Mouse (Mus musculus) myocyte (in vitro differentiated cells): ENCODE results near the gene Cd209b. TPM values are rescaled to one million over a fixed set of nuclear protein-coding genes. Genes with fewer than 3 reads are reported as not detected.

Experiments used
- H3K27me3 ChIP-seq: one replicate; pipeline ENCODE4 v1.6.1; 2011; ENCODE audit not compliant: control insufficient read depth, insufficient read depth, insufficient read length
- H3K36me3 ChIP-seq: one replicate; pipeline ENCODE4 v1.6.1; 2011; ENCODE audit not compliant: control insufficient read depth, insufficient read depth
- H3K4me2 ChIP-seq: one replicate; pipeline ENCODE4 v1.6.1; 2011; ENCODE audit warnings: low read depth, control low read depth
- H3K4me3 ChIP-seq: one replicate; pipeline ENCODE4 v1.5.1; 2011; ENCODE audit warnings: mild to moderate bottlenecking, control low read depth, moderate library complexity
- H3K79me2 ChIP-seq: one replicate; pipeline ENCODE4 v1.6.1; 2011; ENCODE audit not compliant: control insufficient read depth, insufficient read depth
- H3ac ChIP-seq: one replicate; pipeline ENCODE4 v1.6.1; 2011; ENCODE audit not compliant: control insufficient read depth, insufficient read length
- CEBPB ChIP-seq: IDR thresholded peaks from 2 replicates; pipeline ENCODE4 v1.6.1; 2011; ENCODE audit warnings: mild to moderate bottlenecking, moderate library complexity; ENCODE audit not compliant: poor library complexity, insufficient read depth, severe bottlenecking
- E2F4 ChIP-seq: IDR thresholded peaks from one replicate; pipeline ENCODE4 v1.6.1; 2011; ENCODE audit warnings: mild to moderate bottlenecking, control low read depth, moderate library complexity; ENCODE audit not compliant: insufficient read depth
- MAX ChIP-seq: IDR thresholded peaks from one replicate; pipeline ENCODE4 v1.6.1; 2011; ENCODE audit warnings: low read depth, mild to moderate bottlenecking, control low read depth
- MYOD1 ChIP-seq, 3 experiments: IDR thresholded peaks; one replicate each; pipeline ENCODE4 v1.6.1; 2011; ENCODE audit warnings: control low read depth in 2 of 3, low read depth in 2 of 3, mild to moderate bottlenecking in 2 of 3, moderate library complexity in 1 of 3; ENCODE audit not compliant: insufficient read length in 2 of 3, control insufficient read depth in 1 of 3
- MYOG ChIP-seq, 3 experiments: IDR thresholded peaks; one replicate each; pipeline ENCODE4 v1.6.1; 2011; ENCODE audit warnings: control low read depth in 2 of 3, low read depth in 2 of 3, mild to moderate bottlenecking in 2 of 3; ENCODE audit not compliant: insufficient read length in 2 of 3, control insufficient read depth in 1 of 3, insufficient read depth in 1 of 3
- POLR2A ChIP-seq: IDR thresholded peaks from one replicate; pipeline ENCODE4 v1.6.1; 2011; ENCODE audit warnings: low read depth, mild to moderate bottlenecking, control low read depth, moderate library complexity; ENCODE audit not compliant: insufficient read length
- POLR2AphosphoS2 ChIP-seq: IDR thresholded peaks from one replicate; pipeline ENCODE4 v1.6.1; 2011; ENCODE audit warnings: low read depth, control low read depth; ENCODE audit not compliant: insufficient read length
- REST ChIP-seq: IDR thresholded peaks from one replicate; pipeline ENCODE4 v1.6.1; 2011; ENCODE audit warnings: mild to moderate bottlenecking, control low read depth, moderate library complexity; ENCODE audit not compliant: insufficient read depth, insufficient read length
- SRF ChIP-seq: IDR thresholded peaks from one replicate; pipeline ENCODE4 v1.6.1; 2011; ENCODE audit warnings: low read depth; ENCODE audit not compliant: control insufficient read depth, insufficient read length
- TCF12 ChIP-seq: IDR thresholded peaks from one replicate; pipeline ENCODE4 v1.6.1; 2011; ENCODE audit warnings: mild to moderate bottlenecking, control low read depth; ENCODE audit not compliant: poor library complexity, insufficient read depth, severe bottlenecking
- TCF3 ChIP-seq: IDR thresholded peaks from one replicate; pipeline ENCODE4 v1.6.1; 2011; ENCODE audit warnings: low read depth, control low read depth; ENCODE audit not compliant: insufficient read length
- USF1 ChIP-seq: IDR thresholded peaks from one replicate; pipeline ENCODE4 v1.6.1; 2011; ENCODE audit warnings: low read depth, mild to moderate bottlenecking, control low read depth, moderate library complexity
- polyA plus RNA-seq: library from polyadenylated mRNA; unstranded; fragments of >200 nt; fragmentation: generic; extraction: Trizol; gene quantifications from one replicate; pipeline ENCODE4 v1.2.1, GENCODE M21; 2012; ENCODE audit warnings: missing spikeins

Gene Cd209b
- not detected for polyA plus RNA-seq

DNA sequence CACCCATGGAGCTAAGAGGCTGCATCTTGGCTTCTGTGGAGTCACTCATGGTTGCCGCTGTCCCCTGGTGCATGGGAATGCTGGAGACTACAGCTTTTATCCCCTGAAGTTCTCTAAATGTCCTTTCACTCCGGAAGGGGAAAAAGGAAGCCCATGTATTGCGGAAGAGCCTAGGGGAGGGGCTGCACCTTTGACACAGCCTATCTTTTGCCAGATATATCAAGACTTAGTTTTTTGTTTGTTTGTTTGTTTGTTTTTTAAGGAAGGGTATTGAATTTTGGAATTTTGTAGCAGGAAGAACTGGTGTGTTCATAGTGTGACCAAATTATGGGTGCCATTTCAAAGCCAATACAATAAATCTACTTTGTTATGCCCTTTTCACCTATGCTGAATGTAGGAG, at the start of gene Cd209b:
TSS of gene Cd209b (minus strand) at position 101 of the 400 bp plus-strand sequence.
- H3K4me2 ChIP-seq = no peak within 1 kb of the TSS
- no peak for TF ChIP-seq POLR2A
- TF ChIP-seq MAX = no peak
- no peak for TF ChIP-seq MYOD1 (IDR thresholded peaks at IDR 0.05; ENCODE audit: control insufficient read depth in 1 of 3, insufficient read length in 2 of 3, low read depth in 2 of 3)
- no peak for TF ChIP-seq REST
- TF ChIP-seq MYOG (IDR thresholded peaks at IDR 0.05; ENCODE audit: control insufficient read depth in 1 of 3, insufficient read depth in 1 of 3, insufficient read length in 2 of 3, low read depth in 2 of 3) = no peak
- TF ChIP-seq E2F4 = no peak
- no peak for TF ChIP-seq SRF
- TF ChIP-seq TCF12 = no peak
- TF ChIP-seq TCF3 = no peak
- H3K36me3 ChIP-seq = no peaks in the 10 kb centered on the region
- no peak within 1 kb of the TSS for H3K4me3 ChIP-seq
- no peaks in the 10 kb centered on the region for H3K27me3 ChIP-seq
- H3K79me2 ChIP-seq = no peaks in the 10 kb centered on the region
- no peak within 1 kb of the TSS for H3ac ChIP-seq

DNA sequence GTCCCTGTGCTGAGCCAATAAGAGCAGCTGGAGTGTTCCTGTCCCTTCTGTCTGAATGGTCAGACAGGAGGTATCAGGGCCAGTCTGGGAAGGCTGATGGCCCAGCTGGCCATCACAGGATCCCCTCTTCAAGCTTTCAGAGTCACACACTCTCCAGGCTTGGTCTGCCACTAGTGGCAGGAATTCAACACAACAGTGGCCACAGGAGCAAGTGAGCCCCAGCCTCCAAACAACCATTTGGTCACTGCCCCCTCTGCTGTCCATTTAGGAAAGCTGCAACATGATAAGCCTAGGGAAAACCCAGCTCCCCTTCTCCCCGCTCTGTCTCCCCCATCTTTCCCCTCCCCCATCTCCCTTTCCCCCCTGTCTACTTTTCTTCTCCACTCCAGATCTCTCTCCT, 29.4 kb upstream of the Cd209b start:
- Histone ChIP-seq H3ac (no peak overlapping the region), H3K36me3 (no peaks in the 10 kb centered on the region), H3K79me2 (no peaks in the 10 kb centered on the region), H3K4me2 (no peak overlapping the region), H3K4me3 (no peak overlapping the region), H3K27me3 (no peaks in the 10 kb centered on the region)
- TF ChIP-seq USF1 (no peak), MAX (no peak), POLR2A (no peak), SRF (no peak), E2F4 (no peak), POLR2AphosphoS2 (no peak), MYOG (IDR thresholded peaks at IDR 0.05; ENCODE audit: control insufficient read depth in 1 of 3, insufficient read depth in 1 of 3, insufficient read length in 2 of 3, low read depth in 2 of 3) (no peak), TCF3 (no peak), REST (no peak), MYOD1 (IDR thresholded peaks at IDR 0.05; ENCODE audit: control insufficient read depth in 1 of 3, insufficient read length in 2 of 3, low read depth in 2 of 3) (no peak), TCF12 (no peak), CEBPB (no peak)

DNA sequence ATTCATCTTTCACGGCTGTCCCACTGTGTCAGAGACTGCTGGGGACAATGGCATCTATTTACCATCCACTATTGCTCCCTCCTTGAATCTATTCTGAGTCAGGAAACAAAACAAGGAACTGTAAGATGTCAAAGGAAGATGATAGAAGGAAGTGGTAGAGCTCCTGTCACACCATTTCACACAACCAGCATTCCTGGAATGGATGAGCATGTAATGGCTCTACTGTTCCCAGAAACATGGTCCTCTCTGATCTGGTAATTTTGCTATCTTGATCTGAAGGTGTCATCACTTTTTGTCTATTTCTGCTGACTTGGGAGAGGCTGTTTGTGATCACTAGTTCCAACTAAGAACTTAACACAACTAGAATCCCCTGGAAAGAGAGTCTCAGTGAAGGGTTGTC, 28.0 kb upstream of the Cd209b start, which contains the start of gene Cd209c:
TSS of gene Cd209c (minus strand) at position 101 of the 400 bp plus-strand sequence.
- Histone ChIP-seq H3K4me3 (no peak within 1 kb of the TSS), H3K27me3 (no peaks in the 10 kb centered on the region), H3K4me2 (no peak within 1 kb of the TSS), H3K79me2 (no peaks in the 10 kb centered on the region), H3ac (no peak within 1 kb of the TSS), H3K36me3 (no peaks in the 10 kb centered on the region)
- TF ChIP-seq POLR2AphosphoS2 (no peak), TCF3 (no peak), USF1 (no peak), MAX (no peak), MYOD1 (IDR thresholded peaks at IDR 0.05; ENCODE audit: control insufficient read depth in 1 of 3, insufficient read length in 2 of 3, low read depth in 2 of 3) (no peak), MYOG (IDR thresholded peaks at IDR 0.05; ENCODE audit: control insufficient read depth in 1 of 3, insufficient read depth in 1 of 3, insufficient read length in 2 of 3, low read depth in 2 of 3) (no peak), POLR2A (no peak), TCF12 (no peak), SRF (no peak), CEBPB (no peak), E2F4 (no peak)

DNA sequence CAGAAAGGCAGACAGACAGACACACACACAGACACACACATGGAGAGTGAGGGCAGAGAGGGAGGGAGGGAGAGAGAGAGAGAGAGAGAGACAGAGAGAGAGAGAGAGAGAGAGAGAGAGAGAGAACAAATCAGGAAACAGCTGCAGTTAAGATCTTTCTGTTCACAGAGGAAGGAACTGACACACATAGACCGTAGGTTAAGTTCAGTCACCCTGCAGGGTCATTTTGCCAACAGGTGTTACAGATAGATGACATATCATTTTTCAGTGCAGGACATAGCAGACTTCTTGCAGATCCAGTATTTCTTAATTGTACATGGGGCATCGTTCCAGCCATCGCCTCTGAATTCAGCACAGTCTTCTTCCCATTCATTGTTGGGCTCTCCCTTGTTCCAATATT, 13.4 kb upstream of the Cd209b start:
- H3K27me3 ChIP-seq = no peaks in the 10 kb centered on the region
- H3K79me2 ChIP-seq = no peaks in the 10 kb centered on the region
- H3ac ChIP-seq = no peak overlapping the region
- TF ChIP-seq CEBPB (no peak), POLR2AphosphoS2 (no peak), USF1 (no peak), SRF (no peak), MYOG (IDR thresholded peaks at IDR 0.05; ENCODE audit: control insufficient read depth in 1 of 3, insufficient read depth in 1 of 3, insufficient read length in 2 of 3, low read depth in 2 of 3) (no peak), TCF3 (no peak), MAX (no peak), TCF12 (no peak), POLR2A (no peak), E2F4 (no peak), MYOD1 (IDR thresholded peaks at IDR 0.05; ENCODE audit: control insufficient read depth in 1 of 3, insufficient read length in 2 of 3, low read depth in 2 of 3) (no peak), REST (no peak)
- H3K4me3 ChIP-seq = no peak overlapping the region
- no peak overlapping the region for H3K4me2 ChIP-seq
- no peaks in the 10 kb centered on the region for H3K36me3 ChIP-seq
